Mouse (Mus musculus) thymus, postnatal 36 days (tissue): ENCODE results near the gene Fam166b.
A peak's percentile ranks its signal among the peaks of the same experiment; 100 is the strongest.

Experiments
- DNase-seq, 2 experiments: peaks; one replicate each; pipeline ENCODE4 v3.0.0; 2022; ENCODE audit warnings: mixed read lengths in 2 of 2

The Fam166b gene

DNA sequence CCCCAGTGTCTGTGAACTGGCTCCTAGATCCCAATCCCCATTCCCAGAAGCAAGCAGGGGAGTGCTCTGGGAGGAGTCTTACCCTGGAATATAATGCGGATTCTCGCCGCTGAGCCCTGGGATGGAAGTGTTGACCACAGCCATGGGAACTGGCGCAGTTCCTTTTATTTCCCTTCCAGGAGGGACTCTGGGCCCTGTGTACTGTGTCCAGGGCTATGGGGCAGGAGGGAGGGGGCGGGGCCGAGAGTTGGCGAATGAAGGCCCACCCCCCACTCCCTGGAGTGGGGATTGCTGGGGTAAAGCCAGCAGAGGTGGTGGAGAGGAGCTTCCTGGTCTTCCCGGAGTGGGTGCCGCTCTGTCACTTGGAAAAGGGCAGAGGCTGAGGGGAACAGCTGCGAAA is at the start of gene Fam166b:
Gene Fam166b (minus strand): TSS at position 189 of the 400 bp plus-strand sequence.
- peak in 1 of 2 experiments; percentile 32 for DNase-seq

DNA sequence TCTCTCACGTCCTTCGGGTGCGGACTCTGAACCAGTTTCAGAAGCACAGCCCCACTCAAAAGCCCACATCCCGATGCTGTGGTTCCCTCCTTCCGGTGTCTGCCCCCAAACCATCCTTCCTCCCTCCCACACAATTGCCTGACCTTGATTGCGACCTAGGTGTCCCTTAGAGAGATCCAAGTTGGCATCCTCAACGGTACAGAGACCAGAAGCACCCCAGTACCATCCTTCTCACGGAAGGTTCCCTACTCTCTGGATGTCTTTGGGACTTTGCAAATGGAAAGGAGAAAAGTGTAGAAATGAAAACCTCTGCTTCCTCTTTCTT is 49.6 kb upstream of the Fam166b start:
- DNase-seq = no peak

DNA sequence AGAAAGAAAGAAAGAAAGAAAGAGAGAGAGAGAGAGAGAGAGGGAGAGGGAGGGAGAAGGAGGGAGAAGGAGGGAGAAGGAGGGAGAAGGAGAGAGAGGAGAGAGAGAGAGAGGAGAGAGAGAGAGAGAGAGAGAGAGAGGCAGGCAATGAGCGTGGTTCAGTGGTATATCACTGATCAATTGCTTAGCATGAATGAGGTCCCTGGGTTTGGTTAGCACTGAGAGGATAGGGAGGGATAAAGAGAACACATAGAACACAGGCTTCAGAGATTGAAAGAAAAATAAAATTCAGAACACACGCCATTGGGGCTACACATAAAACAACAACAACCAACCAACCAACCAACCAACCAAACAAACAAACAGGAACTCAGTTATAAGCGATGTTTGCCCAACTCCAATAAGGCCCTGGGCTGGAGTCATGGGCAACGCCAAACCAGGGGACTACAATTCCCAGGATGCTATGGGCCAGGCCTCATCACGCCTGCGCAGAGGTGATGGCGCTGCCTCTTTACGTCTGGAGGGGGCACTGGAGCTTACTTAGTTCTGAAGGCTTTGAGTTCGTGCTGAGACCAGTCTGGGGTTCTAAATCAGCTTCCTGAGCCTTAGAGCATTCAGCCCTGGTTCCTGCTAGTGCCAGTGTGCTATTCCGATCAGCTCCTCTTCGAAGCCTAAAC is 49.1 kb upstream of the Fam166b start:
- DNase-seq = peak; percentile 86 to 90

DNA sequence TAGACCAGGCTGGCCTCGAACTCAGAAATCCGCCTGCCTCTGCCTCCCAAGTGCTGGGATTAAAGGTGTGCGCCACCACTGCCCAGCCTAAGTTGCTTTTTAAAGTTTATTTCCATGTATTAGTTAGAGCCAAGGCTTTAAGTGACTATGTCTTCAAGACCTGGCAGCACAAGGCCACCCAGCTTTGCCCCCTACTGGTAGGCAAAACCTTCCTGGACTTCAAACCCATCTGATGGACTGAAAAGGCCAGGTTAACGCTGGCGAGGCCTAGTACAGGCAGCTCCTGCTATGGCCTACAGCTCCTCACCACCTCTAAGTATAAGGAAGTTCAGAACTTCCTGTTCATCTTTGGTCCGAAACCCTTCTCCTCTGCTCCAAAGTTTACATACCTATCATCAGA is 47.7 kb upstream of the Fam166b start:
- peak; percentile 25 to 39 for DNase-seq

DNA sequence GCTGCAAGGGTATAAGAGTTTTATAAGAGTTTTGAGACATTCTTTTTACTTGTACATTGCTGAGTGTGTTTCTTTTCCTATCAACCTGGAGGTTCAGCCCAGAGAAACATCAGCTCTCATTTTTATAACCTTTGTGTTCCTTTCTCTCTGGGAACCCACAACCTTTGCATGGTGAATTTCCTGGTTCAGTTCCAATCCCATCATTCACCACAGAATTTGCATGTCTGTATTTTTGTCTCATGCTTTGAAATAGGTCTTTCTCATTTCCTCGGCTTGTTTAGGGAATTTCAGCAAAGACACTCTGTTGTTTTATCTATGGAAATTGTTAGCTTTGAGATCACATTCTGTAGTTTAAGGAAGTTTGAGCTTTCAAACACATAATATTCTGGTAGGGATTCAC is 44.7 kb upstream of the Fam166b start:
- no peak for DNase-seq

DNA sequence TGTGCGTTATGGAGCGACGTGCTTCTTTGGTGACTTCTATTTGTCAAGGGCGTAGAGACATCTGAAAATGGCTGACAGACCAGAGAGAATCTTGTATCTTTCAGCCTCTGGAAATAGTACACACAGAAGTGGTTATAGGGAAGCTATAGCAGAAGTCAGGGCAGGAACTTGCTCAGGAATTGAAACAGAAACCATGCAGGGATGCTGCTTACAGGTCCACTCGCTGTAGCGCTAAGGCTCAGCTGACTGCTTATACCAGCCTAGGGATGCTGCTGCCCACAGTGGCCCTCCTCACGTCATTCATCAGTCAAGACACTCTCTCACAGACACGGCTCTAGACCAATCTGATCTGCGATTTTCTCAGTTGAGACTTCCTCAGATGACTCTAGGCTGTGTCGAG is 41.4 kb upstream of the Fam166b start:
- DNase-seq = no peak

DNA sequence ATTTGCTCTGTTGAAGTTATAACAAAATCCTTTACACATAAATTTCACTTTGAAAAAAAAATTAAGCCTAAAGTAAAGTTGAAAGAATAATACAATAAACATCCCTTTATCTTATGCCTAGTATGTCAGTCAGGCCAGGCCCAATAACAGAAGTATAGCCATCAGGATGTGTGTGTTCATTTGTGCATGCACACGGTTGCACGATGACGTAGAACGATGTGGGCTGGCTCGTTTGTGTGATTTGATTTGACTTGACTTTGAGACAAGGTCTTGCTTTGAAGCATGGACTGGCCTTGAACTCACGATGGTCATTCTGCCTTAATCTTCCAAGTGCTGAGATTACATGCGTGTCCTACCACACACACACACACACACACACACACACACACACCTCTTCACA is 37.9 kb upstream of the Fam166b start:
- no peak for DNase-seq

DNA sequence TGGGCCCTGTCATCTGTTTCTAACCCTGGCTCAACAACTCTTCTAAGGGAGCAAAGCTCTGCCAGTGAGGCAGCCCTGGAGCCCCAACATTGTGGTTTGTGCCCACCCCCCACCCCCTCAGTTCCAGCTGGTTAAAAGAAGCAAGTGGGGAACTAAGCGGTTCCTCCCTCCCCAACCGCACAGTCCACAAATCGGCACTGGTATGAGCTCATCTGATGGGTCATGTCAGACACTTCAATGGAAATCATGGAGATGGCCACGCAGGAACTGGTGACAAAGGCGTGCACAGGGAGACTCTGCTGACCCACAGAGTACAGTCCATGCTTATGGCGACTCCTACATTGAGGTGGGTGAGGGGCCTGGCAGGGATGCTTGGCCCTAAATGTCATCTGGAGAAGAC is 37.0 kb upstream of the Fam166b start:
- no peak for DNase-seq

DNA sequence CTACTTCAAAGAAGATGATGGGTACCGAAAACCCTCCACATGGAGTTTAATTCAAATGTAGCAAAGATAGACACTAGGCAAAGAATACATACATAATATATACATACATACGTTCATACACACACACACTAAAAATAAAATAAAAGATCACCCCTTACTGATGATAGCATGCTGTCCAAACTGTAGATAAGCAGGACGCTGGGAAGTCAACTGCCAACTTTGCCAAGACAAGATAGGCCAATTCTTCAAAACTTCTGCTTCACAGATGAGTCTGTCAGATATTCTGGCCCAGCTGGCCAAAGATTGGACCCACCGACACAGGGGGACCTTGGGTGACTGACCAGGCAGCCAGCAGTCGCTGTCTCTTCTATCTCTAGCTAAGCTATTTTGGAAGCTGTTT is 34.2 kb upstream of the Fam166b start:
- no peak for DNase-seq

DNA sequence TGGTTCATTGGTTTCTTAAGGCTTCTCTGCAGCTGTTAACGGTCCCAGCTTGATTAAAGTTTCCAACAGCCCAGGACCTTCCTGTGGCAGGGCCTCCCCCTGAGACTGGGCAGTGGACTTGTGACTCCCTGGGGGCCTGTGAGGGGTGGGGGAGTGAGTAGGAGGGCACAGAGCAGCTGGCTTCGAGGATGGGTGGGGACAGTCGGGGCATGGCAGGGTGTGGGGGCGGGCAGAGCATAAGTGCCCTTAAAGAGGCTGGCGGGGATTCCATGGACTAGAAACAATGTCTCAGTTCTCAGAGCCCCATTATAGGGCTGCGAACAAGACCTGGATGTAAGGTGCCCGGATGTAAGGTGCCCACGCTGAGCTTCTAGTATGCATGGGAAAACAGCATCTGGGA is 28.2 kb upstream of the Fam166b start:
- peak; percentile 36 to 54 for DNase-seq

DNA sequence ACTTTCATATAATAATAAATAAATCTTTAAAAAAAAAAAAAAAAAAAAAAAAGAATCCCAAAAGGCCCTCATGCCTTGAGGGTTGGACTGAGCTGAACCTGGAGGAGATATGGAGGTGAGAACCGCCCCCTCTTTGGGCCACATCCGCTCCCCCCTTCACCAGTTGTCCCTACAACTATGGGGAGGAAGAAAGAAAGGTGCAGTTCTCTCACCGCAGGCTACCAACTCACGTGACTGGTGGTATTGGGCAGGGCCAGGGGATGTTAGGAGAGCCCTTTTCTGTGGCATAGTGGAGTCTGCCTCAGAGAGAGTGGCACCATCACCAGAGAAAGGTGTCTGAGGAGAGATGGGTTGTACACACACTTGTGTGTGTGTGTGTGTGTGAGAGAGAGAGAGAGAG is 27.5 kb upstream of the Fam166b start:
- peak; percentile 67 to 78 for DNase-seq

DNA sequence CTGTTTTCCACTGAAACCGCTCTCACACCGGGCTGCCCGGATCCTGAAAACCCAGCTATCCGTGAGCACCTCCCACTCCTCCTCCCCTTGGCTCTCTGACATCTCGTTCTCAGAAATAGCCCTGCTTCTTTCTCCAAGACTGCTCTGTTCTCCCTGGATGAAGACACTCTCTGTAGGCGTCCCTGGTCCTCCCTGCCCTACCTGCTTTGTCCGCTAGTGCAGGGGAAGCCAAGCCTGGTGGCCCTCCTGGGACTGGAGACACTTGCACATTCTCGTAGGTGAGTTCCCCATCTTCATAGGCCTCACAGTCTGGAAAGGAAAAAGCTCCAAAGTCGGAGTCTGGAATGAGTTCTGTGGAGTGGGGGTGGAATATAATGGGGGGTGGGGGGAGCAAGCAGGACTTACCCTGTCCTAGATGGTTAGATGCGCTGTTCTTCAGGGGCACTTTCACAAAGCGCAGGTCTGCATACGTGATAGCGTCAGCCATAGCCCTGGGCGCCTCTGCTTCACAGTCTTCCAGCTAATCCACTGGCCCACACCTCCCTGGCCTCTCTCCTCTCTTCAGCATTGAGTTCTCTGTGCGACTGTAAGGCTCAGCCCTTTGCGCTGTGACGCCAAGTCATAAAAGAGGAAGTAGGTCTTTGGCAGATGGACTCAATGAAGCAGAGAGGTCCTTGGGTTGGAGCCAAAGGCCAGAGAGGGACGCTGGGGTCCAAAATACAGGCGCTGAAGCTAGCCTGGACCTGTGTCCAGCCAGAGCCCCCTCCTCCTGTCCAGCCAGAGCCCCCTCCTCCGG is 25.3 kb upstream of the Fam166b start, which contains the start of gene Cd72:
Gene Cd72 (minus strand): TSS at position 588 of the 796 bp plus-strand sequence.
- no peak for DNase-seq

DNA sequence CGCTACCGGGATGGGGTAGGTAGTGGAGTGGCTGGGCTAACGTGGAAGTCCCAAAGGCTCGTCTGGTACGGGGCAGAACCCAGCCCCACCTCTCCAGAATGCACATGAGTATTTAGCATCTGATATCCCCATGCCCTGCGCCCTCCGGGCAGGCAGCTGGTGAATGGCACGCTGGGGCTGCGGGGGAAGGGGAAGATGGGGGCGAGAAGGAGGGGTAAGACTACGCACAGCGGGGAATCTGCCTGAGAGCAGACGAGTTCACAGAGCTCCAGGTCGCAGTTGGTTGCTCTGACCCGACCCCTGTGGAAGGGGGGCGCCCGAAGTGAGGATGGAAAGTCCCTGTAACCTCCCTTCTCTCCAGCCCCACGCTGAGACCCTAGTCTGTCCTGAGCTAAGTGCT is 24.5 kb upstream of the Fam166b start:
- peak; percentile 46 to 56 for DNase-seq

DNA sequence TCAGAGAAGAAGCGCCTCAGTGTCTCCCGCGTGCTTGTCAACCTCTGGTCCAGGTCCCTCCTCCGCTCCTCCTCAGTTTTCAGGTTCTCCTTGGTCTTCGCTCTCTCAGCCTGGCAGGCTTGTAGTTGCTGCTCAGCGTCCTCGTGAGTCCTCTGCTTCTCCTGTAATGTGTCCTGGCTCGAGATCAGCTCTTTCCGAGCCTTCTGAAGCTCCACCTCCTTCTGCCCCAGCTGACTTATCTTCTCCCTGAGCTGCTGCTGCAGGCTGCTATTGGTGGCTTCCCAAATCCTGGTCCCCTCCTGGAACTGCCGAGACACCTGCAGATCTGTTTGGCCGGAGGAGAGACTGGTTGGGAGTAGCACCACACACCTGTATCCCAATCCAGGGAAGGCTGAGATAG is 23.4 kb upstream of the Fam166b start:
- DNase-seq = no peak

DNA sequence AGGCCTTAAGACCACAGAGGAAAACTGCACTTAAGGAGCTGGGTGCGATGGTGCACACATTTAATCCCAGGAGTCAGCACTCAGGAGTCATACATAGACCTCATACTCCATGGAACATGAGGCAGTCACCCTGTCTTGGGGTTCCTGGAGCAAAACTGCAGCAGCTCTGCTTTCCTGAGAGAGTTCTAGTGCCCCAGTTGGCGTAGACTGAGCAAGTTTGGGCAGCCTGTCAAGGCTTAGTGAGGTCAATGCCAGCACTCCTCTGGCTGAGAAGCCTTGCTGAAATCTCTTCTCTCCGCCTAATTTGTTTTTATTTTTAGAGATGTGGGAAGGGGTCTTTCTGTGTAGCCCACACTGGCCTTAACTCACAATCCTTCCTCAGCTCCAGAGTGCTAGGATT is 19.6 kb upstream of the Fam166b start:
- DNase-seq = no peak

DNA sequence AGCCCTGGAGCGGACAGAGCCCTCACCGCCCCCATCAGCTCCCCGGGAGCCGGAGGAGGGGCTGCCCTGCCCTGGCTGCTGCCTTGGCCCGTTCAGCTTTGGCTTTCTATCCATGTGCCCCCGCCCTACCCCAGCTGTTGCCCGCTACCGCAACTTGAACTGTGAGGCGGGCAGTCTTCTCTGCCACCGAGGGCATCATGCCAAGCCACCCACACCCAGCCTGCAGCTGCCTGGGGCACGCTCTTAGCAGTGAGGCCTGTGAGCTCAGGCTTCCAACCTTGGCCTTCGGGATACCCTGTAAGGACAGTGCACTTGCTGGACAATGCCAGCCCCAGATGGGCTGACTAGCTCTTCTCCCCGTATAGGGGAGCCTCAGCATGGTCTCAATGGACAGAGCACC is 18.3 kb upstream of the Fam166b start:
- DNase-seq = no peak

DNA sequence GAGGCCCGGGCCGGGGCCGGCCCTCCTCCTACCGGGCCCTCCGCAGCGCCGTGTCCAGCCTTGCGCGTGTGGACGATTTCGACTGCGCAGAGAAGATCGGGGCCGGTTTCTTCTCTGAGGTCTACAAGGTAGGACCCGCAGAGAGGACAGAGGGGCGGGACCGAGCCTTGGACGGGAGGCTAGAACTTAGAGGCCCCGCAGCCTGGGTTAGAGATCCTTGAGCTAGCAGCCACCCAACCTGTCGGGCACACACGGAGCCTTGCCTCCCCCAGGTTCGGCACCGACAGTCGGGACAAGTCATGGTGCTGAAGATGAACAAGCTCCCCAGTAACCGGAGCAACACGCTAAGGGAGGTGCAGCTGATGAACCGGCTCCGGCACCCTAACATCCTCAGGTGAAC is 14.6 kb upstream of the Fam166b start:
- DNase-seq = peak; percentile 24 to 51

DNA sequence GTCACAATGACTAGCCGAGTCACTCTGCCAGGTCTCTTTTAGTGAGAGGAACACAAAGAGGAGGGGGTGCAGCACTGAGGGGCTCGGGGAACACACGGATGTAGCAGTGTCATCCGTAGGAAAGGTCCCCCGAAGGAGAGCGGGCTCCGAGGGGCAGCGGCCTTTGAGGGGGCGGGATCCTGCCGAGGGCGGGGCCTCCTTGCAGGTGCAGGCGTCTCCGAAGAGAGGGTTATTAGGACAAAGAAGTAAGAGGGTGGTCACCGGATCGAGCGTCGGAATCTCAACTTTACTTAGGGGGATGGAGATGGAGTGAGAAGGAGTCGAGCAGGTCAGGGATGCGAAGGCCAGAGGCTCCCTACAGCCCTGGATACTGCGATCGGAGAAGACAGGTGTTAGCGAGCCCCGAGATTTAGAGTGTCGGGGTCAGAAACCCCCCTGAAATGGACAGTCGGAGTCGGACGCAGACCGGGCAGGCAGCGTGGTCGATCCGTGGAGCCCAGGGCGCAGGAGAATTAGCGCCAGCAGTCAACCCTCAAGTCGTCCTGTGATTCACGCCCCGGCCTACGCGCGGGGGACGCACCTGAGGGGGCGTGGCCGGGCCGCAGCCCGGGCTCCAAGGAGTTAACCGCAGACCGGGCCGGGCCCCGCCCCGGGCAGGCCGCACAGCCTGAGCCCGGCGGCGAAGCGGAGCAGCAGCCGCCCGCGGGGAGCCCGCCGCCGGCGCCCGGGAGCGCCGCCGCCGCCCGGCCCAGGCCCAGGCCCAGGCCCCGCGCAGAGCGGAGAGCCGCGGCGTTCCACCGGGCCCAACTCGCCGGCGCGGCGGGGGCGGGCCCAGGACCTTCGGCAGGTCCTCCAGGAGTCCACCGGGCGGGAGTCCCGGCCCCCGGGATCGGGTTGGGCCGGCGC is 13.8 kb upstream of the Fam166b start:
- peak; percentile 68 to 80 for DNase-seq

DNA sequence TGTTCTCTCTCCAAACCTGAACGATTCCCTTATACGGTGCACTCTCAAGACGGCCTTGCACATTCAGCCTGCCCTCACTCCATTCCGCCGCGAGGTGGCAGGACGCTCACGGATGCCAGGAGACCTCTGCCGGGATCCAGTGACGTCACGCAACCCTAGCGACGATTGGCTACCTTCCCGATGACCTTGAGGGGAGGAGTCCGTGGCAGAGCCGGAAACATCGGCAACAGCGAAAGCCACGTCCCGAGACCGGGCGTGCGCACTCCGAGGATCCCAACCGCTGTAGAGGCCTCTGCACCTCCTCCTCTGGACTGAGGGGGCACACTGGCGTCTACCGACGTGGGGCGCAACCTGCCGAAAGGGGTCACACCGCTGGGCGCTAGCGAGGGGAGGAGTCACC is 13.1 kb upstream of the Fam166b start:
- peak; percentile 98 to 99 for DNase-seq

DNA sequence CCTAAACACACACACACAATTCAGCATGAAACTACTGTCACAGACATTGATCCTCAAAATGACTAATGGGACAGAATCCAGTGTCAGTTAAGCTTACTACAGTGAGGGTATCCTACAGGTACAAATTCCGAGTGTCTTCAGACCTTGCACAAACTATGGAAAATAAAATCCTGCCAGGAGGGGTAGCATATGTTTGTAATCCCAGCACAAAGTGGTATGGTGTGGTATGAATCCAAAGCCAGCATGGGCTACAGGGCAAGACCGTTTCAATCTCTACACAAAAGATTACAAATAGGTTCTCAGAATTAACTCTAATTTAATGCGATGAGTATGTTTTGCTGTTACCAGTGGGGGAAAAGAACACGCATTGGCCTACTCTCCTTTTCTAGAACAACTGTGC is 12.7 kb upstream of the Fam166b start, which contains the start of gene Tesk1:
Gene Tesk1 (plus strand): TSS at position 301 of the 400 bp plus-strand sequence.
- no peak for DNase-seq

DNA sequence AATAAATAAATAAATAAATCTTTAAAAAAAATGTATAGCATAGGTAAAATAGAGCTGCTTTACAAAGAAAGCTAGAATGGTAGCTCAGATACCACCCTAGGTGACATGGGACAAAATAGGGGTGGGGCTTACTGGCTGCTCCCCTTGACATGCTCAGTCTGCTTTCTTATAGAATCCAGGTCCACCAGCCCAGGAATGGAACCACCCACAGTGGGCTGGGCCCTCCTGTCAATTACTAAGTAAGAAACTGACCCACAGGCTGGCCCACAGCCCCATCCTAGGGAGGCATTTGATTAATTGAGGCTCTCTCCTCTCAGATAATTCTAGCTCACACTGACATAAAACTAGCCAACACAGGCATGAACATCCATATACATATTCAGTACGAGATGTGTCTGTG is 3.9 kb upstream of the Fam166b start:
- no peak for DNase-seq

DNA sequence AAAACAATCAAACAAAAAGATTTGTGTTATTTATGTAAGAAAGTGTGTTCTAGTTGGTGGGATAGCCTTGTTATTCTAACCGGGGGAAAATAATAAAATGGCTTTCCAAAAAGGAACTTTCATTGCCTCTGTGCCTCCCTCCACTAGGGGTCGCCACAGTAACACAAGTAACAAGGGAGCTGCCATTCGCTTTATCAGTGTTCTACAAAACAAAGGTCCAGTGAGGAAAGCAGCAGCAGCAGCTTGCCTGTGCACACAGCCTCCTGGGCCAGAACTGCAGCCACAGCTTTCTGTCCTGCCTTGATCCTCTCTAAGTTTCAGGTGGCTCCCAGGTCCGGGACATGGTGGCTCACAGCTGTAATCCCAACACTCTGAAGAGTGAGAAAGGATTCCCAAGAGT is 2.8 kb upstream of the Fam166b start:
- peak; percentile 74 to 75 for DNase-seq

DNA sequence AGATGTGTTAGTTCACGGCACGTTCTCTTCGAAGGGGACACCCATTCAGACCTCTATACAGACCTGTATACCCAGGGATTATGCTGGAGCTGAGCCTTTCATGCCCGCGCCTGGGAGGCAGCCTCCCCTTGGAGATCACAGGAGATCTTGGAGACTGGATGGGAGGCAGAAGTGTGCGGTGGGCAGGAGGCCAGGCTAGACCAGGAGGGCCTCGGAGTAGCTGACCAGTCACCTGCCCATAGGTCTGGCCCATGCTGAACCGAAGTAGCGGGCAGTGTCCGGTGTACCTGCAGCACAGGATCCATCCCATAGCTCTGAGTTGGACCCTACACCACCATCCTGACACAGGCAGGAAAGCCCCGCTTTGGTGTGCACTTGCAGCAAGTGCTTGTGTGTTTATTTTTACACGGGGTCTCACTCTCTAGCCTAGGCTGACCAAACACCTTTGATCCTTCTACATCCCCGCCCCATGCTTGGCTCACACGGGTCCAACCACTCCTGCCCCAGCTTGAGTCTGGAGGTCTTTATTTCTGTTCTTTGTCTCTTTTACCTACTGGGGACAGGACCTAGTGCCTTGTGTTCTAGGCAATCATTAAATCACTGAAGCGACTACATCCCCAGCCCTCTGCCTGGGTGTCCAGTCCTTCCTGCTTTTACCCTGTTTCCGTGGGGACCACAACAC is 613 bp downstream of the Fam166b start:
- peak in 1 of 2 experiments; percentile 50 for DNase-seq
